Mouse (Mus musculus) layer of hippocampus, adult 2 months (tissue): ENCODE data around the gene Sncb. TPM values are rescaled to one million over a fixed set of nuclear protein-coding genes. Genes with fewer than 3 reads are reported as not detected.

ENCODE experiments used
- DNase-seq, 2 experiments: peaks; one replicate each; pipeline ENCODE4 v3.0.0; 2022; ENCODE audit warnings: low spot score in 2 of 2
- H3K27ac ChIP-seq: fragments of 200-600 bp; 2 replicates; pipeline ENCODE4 v1.8.1; 2022
- H3K4me3 ChIP-seq: fragments of 200-600 bp; 2 replicates; pipeline ENCODE4 v1.8.1; 2022; ENCODE audit warnings: mild to moderate bottlenecking
- CTCF ChIP-seq: fragments of 200-600 bp; conservative IDR thresholded peaks from 2 replicates; pipeline ENCODE4 v1.8.1; 2022; ENCODE audit warnings: antibody characterized with exemption, mild to moderate bottlenecking, moderate library complexity
- total RNA-seq, 2 experiments: library from RNA; stranded (reverse); gene quantifications; 2 replicates each; pipeline ENCODE4 v1.2.3; 2021

Sncb gene
- total RNA-seq, 2 experiments from 2014 or later, result 655 to 657 TPM

- no peak for TF ChIP-seq CTCF
- peak in 1 of 2 experiments; percentile 43 for DNase-seq
- H3K4me3 ChIP-seq, result peak overlapping the region; percentile 70
- H3K27ac ChIP-seq, result peak overlapping the region; percentile 96
Measured at GRCm38 (mm10) chr13:54765281-54766191, 859 bp downstream of the Sncb start.

DNA sequence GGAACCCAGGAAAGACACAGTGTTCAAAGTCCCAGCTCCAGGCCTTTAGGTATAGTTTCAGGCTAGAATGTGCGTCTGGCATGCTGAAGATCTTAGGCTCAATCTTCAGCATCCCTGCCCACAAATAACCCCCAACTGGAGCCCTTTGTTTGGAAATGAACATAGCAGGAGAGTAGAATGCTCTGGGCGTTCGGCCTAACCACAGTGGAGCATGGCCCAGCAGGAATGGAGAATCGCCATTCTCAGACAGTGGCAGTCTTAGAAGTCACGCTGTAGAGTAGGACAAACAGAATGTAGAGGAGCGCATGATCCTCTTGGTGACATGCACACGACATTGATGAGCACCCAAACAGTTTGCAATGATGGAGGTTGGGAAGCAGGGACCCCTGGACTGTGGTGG lies 5.5 kb downstream of the Sncb start:
- H3K4me3 ChIP-seq, result no peak overlapping the region
- no peak for TF ChIP-seq CTCF
- DNase-seq, result no peak
- peak overlapping the region; percentile 96 for H3K27ac ChIP-seq

DNA sequence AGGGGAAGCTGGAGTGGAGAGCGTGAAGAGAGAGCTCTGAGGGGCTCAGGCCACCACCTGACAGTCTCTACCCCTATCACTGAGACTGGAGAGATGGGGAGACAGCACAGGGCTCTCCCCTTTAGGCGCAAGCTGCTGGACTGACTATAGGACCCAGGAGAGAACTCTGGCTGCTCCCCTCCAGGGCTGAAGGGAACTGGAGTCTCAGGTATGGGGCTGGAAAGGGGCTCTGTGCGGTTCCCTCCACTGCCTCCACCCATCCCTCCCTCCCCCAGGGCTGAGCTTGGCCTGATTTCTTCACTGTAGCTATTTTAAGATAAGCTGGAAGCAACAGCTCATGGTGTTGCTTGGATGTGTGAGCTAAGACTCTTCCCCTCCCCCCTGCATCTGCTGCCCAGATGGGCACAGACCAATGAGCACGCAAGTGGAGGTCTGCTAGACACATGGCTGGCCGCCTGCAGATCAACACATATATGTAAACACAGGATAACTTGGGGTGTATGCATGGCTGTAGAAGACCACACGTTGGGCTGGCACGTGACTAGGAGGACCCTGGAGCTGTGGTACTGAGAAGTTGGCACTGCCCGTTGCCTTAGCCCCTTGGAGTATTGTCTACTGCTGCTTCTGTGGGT lies 6.1 kb downstream of the Sncb start:
- DNase-seq, result peak; percentile 84 to 92
- H3K27ac ChIP-seq, result peak overlapping the region; percentile 96
- H3K4me3 ChIP-seq, result no peak overlapping the region
- TF ChIP-seq CTCF, result no peak

DNA sequence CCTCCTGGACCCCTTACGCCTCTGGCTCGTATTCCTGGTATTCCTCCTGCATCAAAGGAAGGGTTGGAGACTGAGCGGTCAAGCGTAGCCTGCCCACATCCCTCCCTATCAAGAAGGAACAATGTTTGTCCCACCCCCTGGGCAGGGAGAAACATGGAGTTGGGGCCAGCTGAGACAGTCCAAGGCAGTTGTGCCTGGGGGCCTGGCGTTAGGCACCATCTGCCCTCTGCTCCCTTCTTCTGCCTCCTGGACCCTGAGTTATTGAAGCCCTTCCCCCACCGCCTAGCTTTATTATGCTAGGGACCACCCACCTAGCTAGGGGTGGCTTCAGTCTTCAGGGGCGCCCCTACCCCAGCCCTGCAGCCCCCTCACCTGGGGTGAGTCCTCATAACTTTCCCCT lies 6.9 kb downstream of the Sncb start:
- no peak for DNase-seq
- Histone ChIP-seq H3K27ac (peak overlapping the region; percentile 96), H3K4me3 (no peak overlapping the region)
- TF ChIP-seq CTCF, result no peak

DNA sequence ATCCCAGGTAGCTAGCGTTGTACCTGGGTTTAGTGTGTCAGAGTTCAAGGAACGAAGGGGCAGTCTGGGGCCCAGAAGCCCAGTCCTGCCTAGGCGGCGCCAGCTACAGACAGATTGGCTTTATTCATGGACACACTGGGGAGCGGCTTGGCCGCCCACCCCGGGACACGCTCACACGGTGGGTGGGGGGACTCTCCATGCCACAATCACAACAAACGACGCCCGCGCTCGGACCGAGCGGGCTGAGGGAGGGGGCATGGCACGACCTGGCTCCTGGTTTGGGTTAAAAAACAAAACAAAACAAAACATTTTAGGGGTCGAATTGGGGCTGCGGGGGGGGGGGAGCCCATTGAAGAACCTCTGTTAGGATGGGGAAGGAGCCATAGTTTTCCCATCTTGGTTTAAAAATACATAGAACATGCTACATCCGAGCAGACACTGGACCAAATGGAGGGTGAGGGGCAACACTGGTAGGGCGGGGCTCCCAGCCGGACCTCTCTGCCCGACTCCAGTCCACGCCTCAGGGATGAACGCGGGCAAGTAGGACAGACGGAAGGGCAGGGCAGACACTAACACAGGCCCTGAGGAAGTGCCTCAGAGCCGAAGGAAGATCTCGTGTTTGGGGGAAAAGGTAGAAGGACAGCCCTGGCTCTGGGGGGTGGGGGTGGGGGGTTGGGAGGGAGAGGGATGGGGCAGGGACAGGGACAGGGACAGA lies 7.5 kb downstream of the Sncb start:
- no peak for DNase-seq
- Histone ChIP-seq H3K4me3 (peak overlapping the region; percentile 47), H3K27ac (peak overlapping the region; percentile 96)
- peak; percentile 1; the same call in 1 of the 2 replicates for TF ChIP-seq CTCF

GRCm38 (mm10) chr13:54758045-54758755 lies 8.2 kb downstream of the Sncb start:
- H3K27ac ChIP-seq, result peak overlapping the region; percentile 96
- peak; percentile 91 to 92 for DNase-seq
- peak overlapping the region; percentile 47 for H3K4me3 ChIP-seq
- TF ChIP-seq CTCF, result peak; percentile 79

GRCm38 (mm10) chr13:54757093-54757830 lies 9.1 kb downstream of the Sncb start:
- no peak for TF ChIP-seq CTCF
- DNase-seq, result peak in 1 of 2 experiments; percentile 30
- Histone ChIP-seq H3K4me3 (peak overlapping the region; percentile 47), H3K27ac (peak overlapping the region; percentile 96)

- H3K4me3 ChIP-seq, result no peak overlapping the region
- TF ChIP-seq CTCF, result no peak
- peak overlapping the region; percentile 96 for H3K27ac ChIP-seq
- DNase-seq, result peak in 1 of 2 experiments; percentile 10
Measured at GRCm38 (mm10) chr13:54756156-54756712, 10.2 kb downstream of the Sncb start.

GRCm38 (mm10) chr13:54755201-54755830 lies 11.1 kb downstream of the Sncb start:
- H3K4me3 ChIP-seq, result no peak overlapping the region
- peak overlapping the region; percentile 96 for H3K27ac ChIP-seq
- no peak for TF ChIP-seq CTCF
- peak; percentile 57 to 78 for DNase-seq

DNA sequence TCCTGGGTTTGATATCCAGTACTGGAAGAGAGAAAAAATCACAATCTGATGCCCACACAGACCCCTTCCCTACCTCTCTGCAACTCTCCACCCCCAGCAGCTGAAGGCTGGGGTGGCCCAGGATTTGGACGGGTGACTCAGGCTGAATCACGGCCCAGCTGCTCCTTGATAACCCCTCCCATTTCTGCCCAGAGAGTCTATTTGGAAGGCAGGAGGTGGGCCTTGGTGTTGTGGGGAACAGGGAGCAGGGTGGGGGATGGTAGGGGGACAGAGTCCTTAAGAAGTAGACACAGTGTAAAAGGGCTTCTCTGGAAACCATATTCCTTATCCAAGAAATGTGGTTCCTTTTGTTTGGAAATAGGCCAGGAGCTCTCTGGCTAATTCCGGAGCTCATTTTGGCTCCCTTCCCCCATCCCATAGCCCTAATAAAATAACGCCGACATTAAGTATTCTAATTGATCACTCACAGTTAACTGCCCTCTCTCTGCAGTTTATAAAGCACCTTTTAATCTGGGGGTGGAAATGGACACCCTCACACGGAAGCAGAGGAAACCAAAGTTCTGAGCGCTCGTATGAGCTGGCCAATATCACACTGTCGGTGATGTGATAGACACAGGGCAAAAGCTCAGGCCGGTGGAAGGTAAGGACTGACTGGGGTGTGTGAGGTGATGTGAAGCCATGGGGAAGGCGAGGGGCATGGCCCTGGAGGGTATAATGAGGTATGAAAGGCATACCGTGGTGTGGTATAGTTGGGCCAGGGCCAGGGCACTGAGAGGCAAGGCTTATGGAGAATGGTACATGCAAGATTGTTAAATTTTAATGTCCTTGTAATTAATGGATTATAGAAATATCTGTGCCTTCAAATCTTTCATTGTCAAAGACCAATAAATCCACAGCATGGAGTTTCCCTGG lies 12.0 kb downstream of the Sncb start:
- TF ChIP-seq CTCF, result no peak

More for the DNA sequence above, 12.0 kb downstream of the Sncb start:
- H3K27ac ChIP-seq, result peak overlapping the region; percentile 96
- DNase-seq, result peak in 1 of 2 experiments; percentile 28
- H3K4me3 ChIP-seq, result no peak overlapping the region
